Mouse (Mus musculus) NIH3T3 (cell line): ENCODE measurements around the gene Gm16181.

ENCODE experiments used
- DNase-seq: peaks from one replicate; pipeline ENCODE4 v3.0.0-alpha.2; 2012; ENCODE audit warnings: low read depth

Gene Gm16181

DNA sequence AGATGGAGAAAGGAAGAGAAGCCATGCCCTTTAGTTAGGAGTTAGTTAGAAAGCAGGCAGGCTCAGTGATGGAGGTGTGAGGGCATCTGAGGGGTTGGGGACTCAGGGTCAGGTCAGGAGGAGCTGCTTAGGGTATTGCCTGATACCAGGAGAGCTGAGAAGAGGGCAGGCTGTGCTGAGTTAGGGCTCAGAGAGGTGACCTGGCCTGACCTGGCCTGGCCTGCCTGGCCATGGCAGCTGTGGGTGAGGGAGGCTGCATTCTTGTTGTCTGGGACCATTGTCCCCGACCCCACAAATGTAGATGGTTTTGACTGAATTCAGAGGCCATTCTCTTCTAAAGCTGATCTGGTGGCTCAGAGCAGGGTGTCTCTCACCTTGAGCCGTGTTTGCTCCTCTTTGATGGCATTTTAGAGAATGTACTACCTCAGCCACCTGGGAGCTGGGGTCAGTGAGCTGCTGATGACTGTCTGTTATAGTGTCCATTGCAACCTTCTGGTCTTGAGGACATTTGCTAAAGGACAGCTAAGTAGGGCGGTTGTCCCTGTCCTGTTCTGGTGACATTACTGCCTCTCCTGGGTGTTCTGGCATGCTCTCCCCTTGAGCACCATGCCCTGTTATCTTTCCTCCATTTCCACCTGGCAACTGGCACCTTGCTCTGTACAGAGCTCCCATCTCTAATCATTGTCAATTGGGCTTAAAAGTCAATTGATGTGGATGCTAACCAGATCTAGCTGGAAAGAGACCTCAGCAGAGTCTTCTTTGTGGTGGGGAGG lies 29.9 kb downstream of the Gm16181 start:
- no peak for DNase-seq

DNA sequence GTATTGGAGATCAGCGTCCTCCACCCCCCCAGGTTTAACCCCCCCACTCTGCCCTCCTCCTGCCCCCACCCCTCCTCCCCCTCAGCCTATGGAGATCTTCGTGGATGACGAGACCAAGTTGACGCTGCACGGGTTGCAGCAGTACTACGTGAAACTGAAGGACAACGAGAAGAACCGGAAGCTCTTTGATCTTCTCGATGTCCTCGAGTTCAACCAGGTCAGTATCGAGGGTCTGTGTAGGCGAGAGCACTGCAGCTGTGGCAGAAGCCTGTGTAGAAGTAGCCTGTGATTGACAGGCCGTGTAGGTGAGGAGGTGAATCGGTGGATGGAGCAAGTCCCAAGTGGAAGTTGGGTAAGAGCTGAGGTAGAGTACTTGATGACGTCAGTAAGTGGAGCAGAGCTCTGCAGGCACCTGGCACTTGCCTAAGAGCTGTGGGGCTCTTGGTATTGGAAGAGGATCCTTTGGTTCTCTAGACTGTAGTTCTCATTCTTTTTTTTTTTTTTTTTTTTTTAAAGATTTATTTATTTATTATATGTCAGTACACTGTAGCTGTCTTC lies 30.6 kb downstream of the Gm16181 start:
- no peak for DNase-seq

DNA sequence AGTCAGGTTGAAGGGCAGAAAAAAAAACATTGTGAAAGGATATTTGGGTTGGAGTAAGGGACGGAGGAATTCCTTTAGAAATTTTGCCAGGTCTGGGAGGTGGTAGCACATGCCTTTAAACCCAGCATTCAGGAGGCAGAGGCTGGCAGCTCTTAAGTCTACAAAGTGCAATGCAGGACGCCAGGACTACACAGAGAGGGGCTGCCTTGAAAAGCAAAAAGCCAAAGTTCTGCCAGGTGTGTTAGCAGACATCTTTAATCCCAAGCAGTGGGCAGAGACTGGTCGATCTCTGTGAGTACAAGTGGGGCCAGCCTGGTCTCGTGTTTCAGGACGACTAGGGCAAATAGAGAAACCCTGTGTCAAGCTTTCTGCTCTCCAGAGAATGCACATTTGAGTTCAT lies 31.3 kb downstream of the Gm16181 start:
- no peak for DNase-seq

DNA sequence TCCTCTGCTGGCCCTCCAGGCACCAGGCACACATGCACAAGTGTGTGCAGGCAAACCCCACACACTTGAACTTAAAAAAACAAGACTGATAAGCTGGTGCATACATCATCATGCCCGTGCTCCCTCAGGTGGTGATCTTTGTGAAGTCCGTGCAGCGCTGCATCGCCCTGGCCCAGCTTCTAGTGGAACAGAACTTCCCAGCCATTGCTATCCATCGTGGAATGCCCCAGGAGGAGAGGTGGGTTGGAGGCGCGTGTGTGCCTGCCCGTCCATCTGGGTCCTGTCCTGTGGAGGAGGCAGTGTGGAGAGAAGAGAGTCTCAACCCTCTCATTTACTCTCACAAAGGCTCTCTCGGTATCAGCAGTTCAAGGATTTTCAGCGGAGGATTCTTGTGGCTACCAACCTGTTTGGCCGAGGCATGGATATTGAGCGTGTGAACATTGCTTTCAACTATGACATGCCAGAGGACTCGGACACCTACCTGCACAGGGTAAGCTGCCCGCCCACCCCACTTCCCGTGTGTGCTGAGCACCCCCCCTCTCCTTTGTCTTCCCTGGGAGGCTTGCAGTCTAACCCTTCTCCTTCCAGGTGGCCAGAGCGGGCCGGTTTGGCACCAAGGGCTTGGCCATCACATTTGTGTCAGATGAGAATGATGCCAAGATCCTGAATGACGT lies 32.1 kb downstream of the Gm16181 start:
- no peak for DNase-seq

DNA sequence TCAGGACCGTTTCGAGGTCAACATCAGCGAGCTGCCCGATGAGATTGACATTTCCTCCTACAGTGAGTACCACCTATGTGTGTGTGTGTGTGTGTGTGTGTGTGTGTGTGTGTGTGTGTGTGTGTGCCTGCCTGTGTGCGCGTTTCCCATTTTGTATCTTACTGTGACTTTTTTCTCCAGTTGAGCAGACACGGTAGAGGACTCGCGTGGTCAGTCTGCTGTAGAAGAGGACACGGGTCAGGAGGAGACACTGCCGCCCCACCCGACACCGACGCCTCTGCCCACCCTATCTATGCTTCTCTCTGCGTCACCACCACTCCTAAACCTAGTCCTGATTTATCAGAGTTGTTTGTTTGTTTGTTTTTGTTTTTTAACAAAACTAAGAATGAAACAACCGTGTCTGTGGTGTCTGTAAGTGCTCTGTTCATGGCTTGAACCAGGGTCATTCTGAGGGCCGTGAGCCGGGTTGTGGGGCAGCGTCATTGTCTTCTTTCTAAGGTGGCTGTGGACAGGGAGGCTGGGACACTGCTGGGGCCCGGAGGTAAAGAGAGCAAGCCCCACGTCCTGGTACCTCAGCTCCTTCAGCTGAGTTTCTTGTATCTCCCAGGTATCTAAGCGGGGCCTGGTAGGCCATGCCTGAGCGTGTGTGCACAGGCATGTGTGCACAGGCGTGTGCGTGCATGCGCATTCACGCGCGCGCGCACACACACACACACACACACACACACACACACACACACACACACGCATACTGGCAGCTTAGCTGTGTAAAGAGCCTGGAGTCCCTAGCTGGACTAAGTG lies 32.9 kb downstream of the Gm16181 start:
- no peak for DNase-seq

DNA sequence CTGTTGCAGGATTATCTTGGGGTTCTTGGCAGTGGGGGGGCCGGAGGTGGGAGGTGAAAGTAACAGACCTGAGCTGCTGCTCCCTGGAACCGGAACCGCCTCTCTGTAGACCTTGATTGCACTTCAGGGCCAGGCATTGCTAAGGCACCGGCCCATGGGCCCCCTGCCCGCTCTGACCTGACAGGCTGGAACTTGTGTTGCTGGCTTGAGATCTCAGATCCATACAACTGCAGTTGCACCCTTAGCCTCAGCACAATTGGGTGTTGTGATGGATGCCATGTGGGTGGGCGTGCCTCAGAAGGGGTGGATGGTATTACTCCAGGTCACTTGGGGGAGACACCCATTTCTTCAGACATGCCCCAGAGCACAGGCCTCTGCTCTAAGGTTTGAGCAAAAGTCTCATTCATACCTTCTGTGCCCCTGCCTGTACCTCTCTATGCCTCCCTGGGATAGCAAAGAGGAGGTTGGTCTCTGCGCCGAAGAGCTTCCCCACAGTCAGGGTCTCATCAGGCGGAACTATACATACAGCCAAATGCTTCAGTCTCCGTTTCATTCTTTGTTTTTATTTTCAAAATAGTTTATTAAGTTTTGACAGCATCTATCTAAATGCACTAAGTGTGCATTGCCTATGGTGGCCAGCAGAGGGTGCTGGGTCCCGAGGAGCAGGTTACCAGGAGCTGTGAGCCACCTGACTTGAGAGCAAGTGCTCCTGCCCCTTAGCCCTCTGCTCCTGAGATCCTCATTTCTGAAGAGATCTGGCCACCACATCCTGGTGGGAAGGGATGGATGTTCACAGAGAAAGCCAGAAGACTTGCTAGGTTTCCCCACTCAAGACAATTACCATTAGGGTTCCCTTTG lies 33.8 kb downstream of the Gm16181 start:
- DNase-seq: peak; percentile 76

DNA sequence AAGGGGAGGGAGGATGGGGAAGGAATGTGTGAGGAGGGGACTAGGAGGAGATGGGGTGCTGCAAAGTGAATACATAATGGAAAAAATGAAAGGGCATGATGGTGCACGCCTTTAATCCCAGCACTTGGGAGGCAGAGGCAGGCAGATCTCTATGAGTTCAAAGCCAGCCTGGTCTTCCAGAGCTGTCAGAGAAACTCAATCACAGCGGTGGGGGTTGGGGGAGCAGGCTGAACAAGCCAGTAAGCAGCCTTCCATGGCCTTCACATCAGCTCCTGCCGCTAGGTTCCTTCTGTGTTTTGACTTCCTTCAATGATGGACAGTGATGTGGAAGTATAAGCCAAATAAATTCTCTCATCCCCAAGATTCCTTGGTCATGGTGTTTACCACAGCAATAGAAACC lies 34.7 kb downstream of the Gm16181 start:
- no peak for DNase-seq

DNA sequence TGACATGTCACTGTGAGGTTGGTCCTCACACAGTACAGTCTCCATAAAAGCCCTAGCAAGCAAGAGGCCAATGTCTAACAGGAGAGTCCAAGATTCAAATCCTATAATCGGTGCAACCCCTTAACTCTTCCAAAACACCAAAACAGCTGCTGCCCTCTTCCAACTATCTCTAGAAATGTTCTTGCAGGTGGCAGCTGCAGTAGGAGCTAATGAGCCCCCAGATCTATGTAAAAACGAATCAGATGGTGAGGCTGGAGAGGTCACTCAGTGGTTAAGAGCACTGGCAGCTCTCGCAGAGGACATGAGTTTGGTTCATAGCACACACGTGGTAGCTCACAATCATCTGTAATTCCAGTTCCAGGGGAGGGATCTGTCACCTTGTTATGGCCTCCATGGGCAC lies 35.1 kb downstream of the Gm16181 start:
- DNase-seq: no peak

DNA sequence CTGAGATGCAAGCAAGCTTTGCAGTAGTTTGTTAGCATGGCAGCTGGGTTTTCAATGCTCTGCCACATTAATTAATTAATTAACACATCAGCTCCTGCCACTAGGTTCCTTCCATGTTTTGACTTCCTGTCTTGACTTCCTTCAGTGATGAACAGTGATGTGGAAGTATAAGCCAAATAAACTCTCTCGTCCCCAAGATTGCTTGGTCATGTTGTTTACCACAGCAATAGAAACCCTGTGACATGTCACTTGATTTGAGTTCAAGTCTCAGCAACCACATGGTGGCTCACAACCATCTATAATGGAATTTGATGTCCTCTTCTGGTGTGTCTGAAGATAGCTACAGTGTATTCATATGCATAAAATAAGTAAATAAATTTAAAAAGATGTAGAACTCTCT lies 36.7 kb downstream of the Gm16181 start:
- DNase-seq: no peak

DNA sequence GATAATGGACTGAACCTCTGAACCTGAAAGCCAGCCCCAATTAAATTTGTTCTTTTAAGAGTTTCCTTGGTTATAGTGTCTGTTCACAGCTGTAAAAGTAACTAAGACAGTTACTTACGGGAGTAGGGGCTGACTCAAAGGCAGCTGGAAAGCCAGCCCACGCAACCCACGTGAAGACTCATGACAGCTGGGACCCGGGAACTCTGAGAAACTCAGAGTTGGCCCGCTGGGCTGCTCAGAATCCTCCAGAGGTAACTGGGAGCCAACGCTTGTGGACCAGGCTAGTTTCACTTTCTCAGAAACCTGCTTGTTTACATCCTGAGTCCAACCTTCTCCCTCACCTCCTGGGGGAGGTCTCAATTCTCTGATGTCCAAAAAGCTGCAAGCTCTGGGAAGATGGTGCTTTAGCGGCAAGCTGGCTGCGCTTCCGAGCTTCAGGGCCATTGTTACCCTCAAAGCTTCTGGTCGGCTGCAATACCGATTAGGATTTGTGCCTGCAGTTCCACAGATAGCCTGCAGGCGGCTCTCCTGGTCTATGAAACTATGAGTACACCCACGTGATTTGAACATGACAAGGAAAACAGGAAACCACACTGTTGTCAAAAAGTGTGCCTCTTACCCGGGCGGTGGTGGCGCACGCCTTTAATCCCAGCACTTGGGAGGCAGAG lies 37.3 kb downstream of the Gm16181 start:
- DNase-seq: peak; percentile 97

DNA sequence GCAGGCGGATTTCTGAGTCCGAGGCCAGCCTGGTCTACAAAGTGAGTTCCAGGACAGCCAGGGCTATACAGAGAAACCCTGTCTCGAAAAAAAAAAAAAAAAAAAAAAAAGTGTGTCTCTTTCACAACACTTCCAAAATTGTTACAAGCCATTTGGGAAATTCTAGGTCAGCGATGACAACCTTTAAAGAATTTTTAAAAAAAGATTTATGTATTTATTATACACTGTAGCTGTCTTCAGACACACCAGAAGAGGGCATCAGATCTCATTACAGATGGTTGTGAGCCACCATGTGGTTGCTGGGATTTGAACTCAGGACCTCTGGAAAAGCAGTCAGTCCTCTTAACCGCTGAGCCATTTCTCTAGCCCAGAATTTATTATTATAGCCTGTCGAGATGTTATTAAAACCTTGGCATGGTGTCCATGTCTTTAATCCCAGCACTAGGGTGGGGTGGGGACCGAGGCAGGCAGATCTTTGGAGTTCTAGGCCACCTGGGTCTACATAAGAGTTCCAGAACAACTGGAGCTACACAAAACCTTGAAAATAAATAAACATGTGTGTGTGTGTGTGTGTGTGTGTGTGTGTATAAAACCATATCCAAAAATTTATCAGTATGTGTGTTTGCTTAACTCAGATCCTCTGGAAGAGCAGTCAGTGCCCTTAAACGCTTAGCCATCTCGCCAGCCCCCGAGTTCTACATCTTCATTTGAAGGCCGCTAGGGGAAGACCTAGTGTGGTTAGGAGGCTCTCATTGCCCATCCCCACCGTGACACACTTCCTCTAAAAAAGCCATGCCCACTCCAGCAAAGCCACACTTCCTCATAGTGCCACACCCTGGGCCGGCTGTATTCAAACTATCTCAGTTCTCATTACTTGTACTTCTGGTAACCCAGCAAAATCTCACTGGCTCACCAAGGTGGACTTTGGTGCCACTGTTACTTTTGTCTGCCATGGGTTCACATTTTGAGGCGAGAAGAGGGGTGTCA lies 38.2 kb downstream of the Gm16181 start:
- DNase-seq: peak; percentile 60

DNA sequence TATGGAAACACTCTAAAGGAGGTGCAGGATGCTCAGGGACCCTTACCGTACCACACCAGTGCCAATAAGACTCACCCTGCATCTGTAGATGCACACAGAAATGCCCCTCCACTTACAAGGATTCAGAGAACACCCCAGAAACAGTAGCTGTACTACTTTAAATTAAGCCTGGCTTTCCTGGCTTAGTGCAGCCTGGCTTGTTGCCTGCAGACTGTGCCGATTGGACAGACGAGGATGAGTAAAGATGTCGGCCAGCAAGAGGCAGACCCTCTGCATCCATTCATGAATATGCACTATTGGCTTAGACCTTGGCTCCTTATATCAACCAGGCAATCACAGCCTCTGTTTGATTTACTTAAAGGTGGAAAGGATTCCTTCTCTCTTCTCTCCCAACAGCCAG lies 39.0 kb downstream of the Gm16181 start:
- no peak for DNase-seq

DNA sequence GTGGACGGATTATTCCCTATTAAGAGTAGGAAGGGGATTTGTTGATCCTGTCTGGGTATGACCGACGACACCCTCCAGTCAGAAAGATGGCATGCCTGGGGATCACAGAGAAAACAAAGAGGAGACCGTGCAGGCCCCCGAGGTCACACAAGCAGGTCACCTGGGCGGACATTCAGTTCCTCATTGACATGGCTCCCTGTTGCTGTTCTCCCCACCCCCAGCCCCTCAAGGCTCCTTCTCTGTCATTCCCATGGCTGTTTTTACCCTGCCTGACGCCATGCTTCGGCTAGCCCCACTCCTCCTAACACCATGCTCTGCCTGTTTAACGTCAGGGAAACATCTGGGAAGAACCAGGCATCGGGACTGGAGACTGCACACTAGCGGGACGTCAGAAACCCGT lies 41.0 kb downstream of the Gm16181 start:
- no peak for DNase-seq

DNA sequence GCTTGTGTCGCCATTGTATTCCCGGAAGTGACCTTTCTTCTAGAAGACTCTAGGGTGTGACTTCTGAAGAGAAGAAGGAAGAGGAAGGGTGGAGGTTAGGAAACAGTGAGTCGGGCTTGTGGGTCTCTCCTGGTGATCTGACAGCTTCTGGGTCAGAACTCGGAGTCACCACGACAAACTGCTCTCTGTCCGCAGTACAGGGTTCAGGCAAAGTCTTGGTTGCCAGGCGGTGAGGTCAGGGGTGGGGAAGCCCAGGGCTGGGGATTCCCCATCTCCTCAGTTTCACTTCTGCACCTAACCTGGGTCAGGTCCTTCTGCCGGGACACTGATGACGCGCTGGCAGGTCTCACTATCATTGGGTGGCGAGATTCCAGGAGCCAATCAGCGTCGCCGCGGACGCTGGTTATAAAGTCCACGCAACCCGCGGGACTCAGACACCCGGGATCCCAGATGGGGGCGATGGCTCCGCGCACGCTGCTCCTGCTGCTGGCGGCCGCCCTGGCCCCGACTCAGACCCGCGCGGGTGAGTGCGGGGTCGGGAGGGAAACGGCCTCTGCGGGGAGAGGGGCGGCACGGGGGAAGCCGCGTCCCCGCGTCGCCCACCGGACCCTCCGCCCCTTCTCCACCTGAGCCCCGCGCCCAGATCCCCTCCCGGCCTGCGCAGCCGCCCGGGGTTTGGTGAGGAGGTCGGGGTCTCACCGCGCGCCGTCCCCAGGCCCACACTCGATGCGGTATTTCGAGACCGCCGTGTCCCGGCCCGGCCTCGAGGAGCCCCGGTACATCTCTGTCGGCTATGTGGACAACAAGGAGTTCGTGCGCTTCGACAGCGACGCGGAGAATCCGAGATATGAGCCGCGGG lies 42.3 kb downstream of the Gm16181 start, which contains the start of gene H2-D1:
Gene H2-D1, plus strand, starts transcription at position 67 of the 859 bp plus-strand sequence.
- peak; percentile 98 for DNase-seq

DNA sequence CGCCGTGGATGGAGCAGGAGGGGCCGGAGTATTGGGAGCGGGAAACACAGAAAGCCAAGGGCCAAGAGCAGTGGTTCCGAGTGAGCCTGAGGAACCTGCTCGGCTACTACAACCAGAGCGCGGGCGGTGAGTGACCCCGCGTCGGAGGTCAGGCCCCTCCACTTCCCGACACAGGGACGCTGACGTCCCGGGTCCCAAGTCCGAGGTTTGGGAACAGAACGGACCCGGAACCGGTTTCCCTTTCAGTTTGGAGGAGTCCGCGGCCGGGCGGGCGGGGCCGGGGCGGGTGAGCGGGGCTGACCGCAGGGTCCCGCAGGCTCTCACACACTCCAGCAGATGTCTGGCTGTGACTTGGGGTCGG lies 42.9 kb downstream of the Gm16181 start:
- peak; percentile 59 for DNase-seq

DNA sequence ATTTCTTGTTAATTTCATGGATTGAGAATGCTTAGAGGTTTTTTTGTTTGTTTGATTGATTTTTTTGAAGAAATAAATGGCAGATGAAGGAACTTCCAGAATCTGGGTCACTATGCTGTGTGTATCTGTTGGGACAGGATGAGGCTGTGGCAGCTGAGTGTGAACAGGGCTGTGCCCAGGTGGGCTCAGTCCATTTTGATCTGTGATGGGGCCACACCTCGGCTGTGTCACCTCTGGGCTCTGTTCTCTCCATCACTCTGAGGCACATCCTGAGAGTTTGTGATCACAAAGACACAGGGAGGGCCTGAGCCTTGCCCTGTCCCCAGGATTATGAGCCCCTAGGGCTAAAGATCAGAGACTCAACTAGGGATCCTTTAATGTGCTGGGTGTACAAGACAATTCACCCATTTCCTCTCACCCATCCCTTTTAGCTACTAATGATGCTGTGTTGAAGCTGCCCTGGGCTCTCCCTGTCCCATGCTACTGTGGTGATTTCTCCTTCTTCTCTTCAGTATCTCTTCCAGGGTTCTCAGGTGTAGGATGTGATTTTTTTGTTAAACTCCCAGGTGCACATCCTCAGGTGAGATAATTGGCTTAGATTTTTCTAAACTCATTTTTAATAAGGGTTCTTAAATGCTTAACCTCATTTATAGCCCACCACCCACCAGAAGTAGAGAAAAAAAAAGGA lies 46.9 kb downstream of the Gm16181 start:
- no peak for DNase-seq

DNA sequence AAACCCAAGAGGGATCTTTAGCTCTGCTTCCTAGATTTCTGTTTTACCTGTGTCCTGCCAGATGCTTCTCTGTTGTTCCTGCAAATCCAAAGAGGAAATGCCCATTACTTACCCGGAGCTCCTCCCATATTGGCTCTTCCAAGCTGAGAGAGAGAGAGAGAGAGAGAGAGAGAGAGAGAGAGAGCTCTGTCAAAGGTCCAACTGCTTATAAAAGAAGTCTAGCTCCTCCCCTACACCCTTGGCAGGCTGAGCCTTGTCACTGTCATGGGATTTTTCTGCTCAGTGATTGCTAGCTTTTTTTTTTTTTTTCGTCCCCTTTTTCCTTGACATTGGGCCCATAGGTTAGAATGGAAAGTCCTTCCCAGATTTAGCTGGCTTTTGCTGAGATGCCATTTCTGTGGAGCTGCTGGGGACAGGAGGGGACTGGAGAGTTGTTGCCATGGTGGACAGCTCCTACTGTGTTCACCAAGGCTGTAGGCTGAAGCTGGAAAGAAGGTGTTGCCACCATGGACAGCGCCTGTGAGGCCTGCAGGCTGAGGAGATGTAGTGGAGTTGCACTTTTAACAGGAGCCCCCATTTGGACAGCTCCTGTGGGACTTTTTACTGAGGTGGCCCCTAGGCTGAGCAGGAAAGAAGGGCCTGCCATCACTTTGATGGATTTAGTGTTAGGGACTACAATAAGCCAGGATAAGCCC lies 49.2 kb downstream of the Gm16181 start:
- DNase-seq: peak; percentile 73

DNA sequence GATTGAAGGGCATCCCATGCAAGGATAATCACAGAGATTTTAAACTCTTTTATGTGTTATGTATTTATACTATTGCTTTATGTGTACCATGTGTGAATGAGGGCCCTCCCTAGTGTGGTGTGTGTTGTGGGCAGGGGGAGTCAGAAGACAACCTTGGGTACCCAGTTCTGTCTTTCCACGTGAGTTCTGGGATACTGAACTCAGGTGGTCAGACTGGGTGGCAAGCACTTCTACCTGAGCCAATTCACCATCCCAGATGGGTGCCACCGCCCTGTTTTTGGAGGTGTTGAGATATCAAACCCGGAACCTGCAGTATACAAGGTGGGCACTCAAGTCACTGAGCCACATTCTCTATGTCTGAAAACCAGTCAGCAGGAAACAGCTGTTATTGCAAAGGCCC lies 51.6 kb downstream of the Gm16181 start:
- no peak for DNase-seq
